Mouse (Mus musculus) bone marrow, adult 2 months (tissue): ENCODE measurements around the gene Selenoo. TPM values are rescaled to one million over a fixed set of nuclear protein-coding genes. Genes with fewer than 3 reads are reported as not detected.

ENCODE experiments used
- H3K27ac ChIP-seq: fragments of 200-500 bp; 2 replicates; pipeline ENCODE4 v1.5.1; 2012; ENCODE audit warnings: low read depth, mild to moderate bottlenecking, control low read depth, inconsistent platforms, low read length; ENCODE audit not compliant: control insufficient read depth, poor library complexity, insufficient read depth
- H3K4me1 ChIP-seq: fragments of 200-500 bp; 2 replicates; pipeline ENCODE4 v1.6.1; 2011; ENCODE audit warnings: low read length; ENCODE audit not compliant: control insufficient read depth, insufficient read depth
- H3K4me3 ChIP-seq: fragments of 200-500 bp; replicated peaks from 2 replicates; pipeline ENCODE3; 2011; ENCODE audit warnings: mild to moderate bottlenecking, low read depth, low read length, control low read depth; ENCODE audit not compliant: control insufficient read depth
- CTCF ChIP-seq: fragments of 200-500 bp; IDR thresholded peaks from 2 replicates; pipeline ENCODE4 v1.5.1; 2011; ENCODE audit warnings: low read length, control low read depth; ENCODE audit not compliant: control insufficient read depth, insufficient read depth
- POLR2A ChIP-seq: fragments of 200-500 bp; IDR thresholded peaks from 2 replicates; pipeline ENCODE4 v1.6.1; 2011; ENCODE audit warnings: low read depth, mild to moderate bottlenecking, control low read depth, low read length, borderline replicate concordance; ENCODE audit not compliant: control insufficient read depth
- WGBS: fragments of 180-500 bp; shearing (Covaris S2); methylation state at CpG from one replicate; pipeline ENCODE4 v1.1.7; 2018; 5-methylcytosine and 5-hydroxymethylcytosine counted together
- polyA plus RNA-seq: library from polyadenylated mRNA; stranded (reverse); fragments of >200 nt; gene quantifications from 2 replicates; pipeline ENCODE4 v1.2.4, GENCODE M21; 2011; ENCODE audit warnings: low replicate concordance; ENCODE audit not compliant: missing spikeins, insufficient read depth, insufficient read length

Selenoo gene
- polyA plus RNA-seq, result 7.0 and 17.9 TPM in 2 replicates

GRCm38 (mm10) chr15:89088607-89089247 lies at the start of gene Selenoo:
Gene Selenoo, plus strand, starts transcription at chr15:89089084.
- peak within 1 kb of the TSS; percentile 92 for H3K27ac ChIP-seq
- TF ChIP-seq CTCF (no peak), POLR2A (peak; percentile 82; the same call in 1 of the 2 replicates)
- peaks cover 3% of the 10 kb centered on the region; the same call in 1 of the 2 replicates for H3K4me1 ChIP-seq
- peak within 1 kb of the TSS; percentile 89 for H3K4me3 ChIP-seq
- WGBS, result 2% methylated on average over 38 of the region's 38 CpGs

- 67% methylated on average over 5 of the region's 5 CpGs for WGBS
- H3K27ac ChIP-seq, result no peak overlapping the region
- no peaks in the 10 kb centered on the region for H3K4me1 ChIP-seq
- TF ChIP-seq POLR2A (no peak), CTCF (no peak)
- H3K4me3 ChIP-seq, result no peak overlapping the region
Measured at GRCm38 (mm10) chr15:89044381-89044780, 44.5 kb upstream of the Selenoo start.

GRCm38 (mm10) chr15:89046356-89046755 lies 42.5 kb upstream of the Selenoo start:
- TF ChIP-seq CTCF (no peak), POLR2A (no peak)
- no peaks in the 10 kb centered on the region for H3K4me1 ChIP-seq
- 77% methylated on average over 4 of the region's 4 CpGs for WGBS
- no peak overlapping the region for H3K27ac ChIP-seq
- no peak overlapping the region for H3K4me3 ChIP-seq

GRCm38 (mm10) chr15:89054666-89055065 lies 34.2 kb upstream of the Selenoo start:
- no peaks in the 10 kb centered on the region for H3K4me1 ChIP-seq
- WGBS, result 83% methylated on average over 7 of the region's 7 CpGs
- no peak overlapping the region for H3K27ac ChIP-seq
- no peak for TF ChIP-seq CTCF
- TF ChIP-seq POLR2A, result no peak
- no peak overlapping the region for H3K4me3 ChIP-seq

- 46% methylated on average over 6 of the region's 6 CpGs for WGBS
- TF ChIP-seq CTCF, result no peak
- TF ChIP-seq POLR2A, result no peak
Measured at GRCm38 (mm10) chr15:89058736-89059135, 30.1 kb upstream of the Selenoo start.

GRCm38 (mm10) chr15:89059161-89059931 lies 29.5 kb upstream of the Selenoo start, which contains the start of gene Panx2:
Gene Panx2, plus strand, starts transcription at chr15:89059734.
- TF ChIP-seq CTCF, result no peak
- no peak for TF ChIP-seq POLR2A
- 3% methylated on average over 57 of the region's 57 CpGs for WGBS
- Histone ChIP-seq H3K4me3 (no peak within 1 kb of the TSS), H3K27ac (no peak within 1 kb of the TSS; the same call in 1 of the 2 replicates), H3K4me1 (no peaks in the 10 kb centered on the region)

More at GRCm38 (mm10) chr15:89058736-89059135, 30.1 kb upstream of the Selenoo start:
- no peak overlapping the region for H3K27ac ChIP-seq
- H3K4me3 ChIP-seq, result no peak overlapping the region
- no peaks in the 10 kb centered on the region for H3K4me1 ChIP-seq

GRCm38 (mm10) chr15:89060032-89060681 lies 28.7 kb upstream of the Selenoo start:
- Histone ChIP-seq H3K27ac (no peak overlapping the region; the same call in 1 of the 2 replicates), H3K4me1 (no peaks in the 10 kb centered on the region), H3K4me3 (no peak overlapping the region)
- TF ChIP-seq CTCF (no peak), POLR2A (no peak)
- WGBS, result 6% methylated on average over 46 of the region's 48 CpGs

GRCm38 (mm10) chr15:89060811-89061460 lies 27.9 kb upstream of the Selenoo start:
- H3K4me1 ChIP-seq, result no peaks in the 10 kb centered on the region
- 84% methylated on average over 12 of the region's 12 CpGs for WGBS
- TF ChIP-seq CTCF (no peak), POLR2A (no peak)
- H3K27ac ChIP-seq, result no peak overlapping the region
- no peak overlapping the region for H3K4me3 ChIP-seq
